Mouse (Mus musculus) kidney, adult 2 months (tissue): ENCODE measurements at regions not wholly inside any gene's neighbourhood (a gene's known extent, or its start where the extent isn't known, plus 50 kb on each side); places are given as distances from the start of the nearest gene placed in this dataset.
"Not testable (repeated sequence)": the region's sequence is repeated elsewhere in the genome, so short reads cannot be mapped to it uniquely, and the experiment has no call there.

Source experiments
- DNase-seq: peaks from one replicate; pipeline ENCODE4 v3.0.0; 2021
- H3K27ac ChIP-seq: fragments of 200-500 bp; 2 replicates; pipeline ENCODE4 v1.5.1; 2012; ENCODE audit warnings: low read depth, low read length, control low read depth, inconsistent platforms; ENCODE audit not compliant: insufficient read depth
- H3K27me3 ChIP-seq: fragments of 200-500 bp; replicated peaks from 2 replicates; pipeline ENCODE4 v1.6.1; 2012; ENCODE audit warnings: mild to moderate bottlenecking, moderate library complexity, low read length, inconsistent platforms; ENCODE audit not compliant: control insufficient read depth, insufficient read depth
- H3K36me3 ChIP-seq: fragments of 200-500 bp; 2 replicates; pipeline ENCODE4 v1.6.1; 2012; ENCODE audit warnings: mild to moderate bottlenecking, moderate library complexity, low read length, inconsistent platforms; ENCODE audit not compliant: control insufficient read depth, insufficient read depth
- H3K4me1 ChIP-seq: fragments of 200-500 bp; 2 replicates; pipeline ENCODE4 v1.6.1; 2011; ENCODE audit warnings: low read length; ENCODE audit not compliant: control insufficient read depth, insufficient read depth
- H3K4me3 ChIP-seq: fragments of 200-500 bp; 2 replicates; pipeline ENCODE4 v1.5.1; 2011; ENCODE audit warnings: mild to moderate bottlenecking, low read depth, low read length, control low read depth; ENCODE audit not compliant: insufficient read depth
- CTCF ChIP-seq: fragments of 200-500 bp; conservative IDR thresholded peaks from 2 replicates; pipeline ENCODE4 v1.5.1; 2011; ENCODE audit warnings: low read depth, mild to moderate bottlenecking, control low read depth, low read length, moderate library complexity, mixed read lengths; ENCODE audit not compliant: insufficient read depth, insufficient read length
- POLR2A ChIP-seq: fragments of 200-500 bp; IDR thresholded peaks from one replicate; pipeline ENCODE4 v1.6.1; 2011; ENCODE audit warnings: low read depth, low read length, control low read depth
- WGBS: fragments of 180-500 bp; shearing (Covaris S2); methylation state at CpG from one replicate; pipeline ENCODE4 v1.1.7; 2018; 5-methylcytosine and 5-hydroxymethylcytosine counted together

DNA sequence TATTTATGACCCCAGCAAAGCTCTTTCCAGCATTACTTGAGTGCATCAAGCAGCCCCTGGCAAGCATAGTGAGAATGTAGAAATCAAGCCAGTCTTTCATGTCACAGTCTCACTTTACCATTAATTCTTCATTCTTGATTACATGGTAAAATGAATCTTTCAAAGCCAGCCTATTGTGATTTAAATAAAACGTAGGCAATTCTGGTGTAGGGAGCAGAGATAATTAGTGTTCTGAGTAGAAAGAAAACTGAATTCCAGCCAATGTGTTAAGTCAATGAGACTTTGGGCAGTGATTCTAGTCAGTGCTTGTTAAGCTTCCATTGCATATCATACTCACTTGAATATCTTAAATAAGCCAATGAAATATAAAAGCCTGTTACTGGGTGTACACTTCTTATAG is 338.0 kb upstream of the Kynu start:
- H3K4me3 ChIP-seq: no peak overlapping the region
- TF ChIP-seq POLR2A: no peak
- no peak for TF ChIP-seq CTCF
- DNase-seq: no peak
- H3K27me3 ChIP-seq: no peaks in the 10 kb centered on the region
- no peaks in the 10 kb centered on the region for H3K36me3 ChIP-seq
- WGBS: 52% methylated on average over 1 of the region's 1 CpGs
- H3K4me1 ChIP-seq: no peaks in the 10 kb centered on the region
- no peak overlapping the region for H3K27ac ChIP-seq

DNA sequence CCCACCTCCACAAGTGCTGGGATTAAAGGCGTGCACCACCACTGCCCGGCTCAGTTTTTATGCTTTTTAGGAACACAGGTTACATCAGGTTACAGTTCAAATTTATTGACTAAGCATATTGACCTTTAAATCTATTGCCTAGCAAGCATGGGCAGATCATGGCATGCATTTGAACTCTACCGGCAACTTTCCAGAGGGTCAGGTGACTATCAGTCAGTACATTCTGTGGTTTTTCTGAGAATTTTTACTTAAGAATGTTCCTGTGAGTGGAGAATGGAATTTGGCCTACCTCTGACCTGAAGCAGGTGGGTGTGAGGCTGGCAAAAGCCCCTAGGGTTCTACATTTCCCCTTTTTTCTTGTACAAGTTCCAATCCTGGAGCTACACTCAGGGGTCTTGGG is 332.4 kb upstream of the Kynu start:
- H3K4me3 ChIP-seq: no peak overlapping the region
- no peak overlapping the region for H3K27ac ChIP-seq
- no peaks in the 10 kb centered on the region; the same call in 1 of the 2 replicates for H3K4me1 ChIP-seq
- H3K36me3 ChIP-seq: no peaks in the 10 kb centered on the region
- DNase-seq: peak; percentile 80
- 63% methylated on average over 3 of the region's 3 CpGs for WGBS
- TF ChIP-seq POLR2A: no peak
- TF ChIP-seq CTCF: no peak
- H3K27me3 ChIP-seq: no peaks in the 10 kb centered on the region

DNA sequence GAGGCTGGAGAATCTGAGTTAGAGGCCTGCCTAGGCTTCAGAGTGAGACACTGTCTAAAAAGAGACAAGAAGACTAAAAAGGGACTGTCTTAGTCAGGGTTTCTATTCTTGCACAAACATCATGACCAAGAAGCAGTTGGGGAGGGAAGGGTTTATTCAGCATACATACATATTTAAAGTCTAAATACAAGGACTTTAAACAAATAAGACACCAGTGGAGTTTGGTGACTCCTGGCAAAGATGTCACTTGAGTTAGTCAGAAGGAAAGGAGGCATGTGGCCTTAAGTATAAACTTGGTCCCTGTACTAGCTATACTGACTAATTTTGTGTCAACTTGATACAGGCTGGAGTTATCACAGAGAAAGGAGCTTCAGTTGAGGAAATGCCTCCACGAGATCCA is 330.4 kb upstream of the Kynu start:
- DNase-seq, H3K27me3 ChIP-seq, H3K4me3 ChIP-seq, H3K4me1 ChIP-seq, H3K36me3 ChIP-seq, H3K27ac ChIP-seq: not testable (repeated sequence)
- WGBS: 56% methylated on average over 1 of the region's 1 CpGs

DNA sequence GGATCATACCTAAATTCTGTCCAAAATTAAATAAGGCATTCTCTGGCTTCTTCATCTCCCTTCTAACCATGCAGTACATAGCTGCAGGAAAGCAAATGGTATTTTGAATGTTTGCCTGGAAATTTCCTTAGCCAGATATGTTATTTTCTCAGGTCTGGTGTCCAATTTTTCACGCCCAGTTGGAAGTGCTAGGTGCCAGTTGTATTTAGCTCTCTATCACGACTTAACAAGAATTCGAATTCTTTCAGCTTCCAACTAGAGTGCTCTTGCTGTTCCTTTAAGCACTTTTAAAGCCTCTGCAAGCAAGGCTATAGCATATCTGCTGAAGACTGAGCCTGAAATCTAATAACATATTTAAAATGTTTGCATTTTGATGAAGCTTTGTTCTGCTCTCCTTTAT is 308.3 kb upstream of the Kynu start:
- Histone ChIP-seq H3K4me1 (no peaks in the 10 kb centered on the region), H3K4me3 (no peak overlapping the region), H3K27me3 (no peaks in the 10 kb centered on the region), H3K36me3 (no peaks in the 10 kb centered on the region), H3K27ac (no peak overlapping the region)
- no peak for DNase-seq
- 64% methylated on average over 3 of the region's 3 CpGs for WGBS
- TF ChIP-seq CTCF (no peak), POLR2A (no peak)

DNA sequence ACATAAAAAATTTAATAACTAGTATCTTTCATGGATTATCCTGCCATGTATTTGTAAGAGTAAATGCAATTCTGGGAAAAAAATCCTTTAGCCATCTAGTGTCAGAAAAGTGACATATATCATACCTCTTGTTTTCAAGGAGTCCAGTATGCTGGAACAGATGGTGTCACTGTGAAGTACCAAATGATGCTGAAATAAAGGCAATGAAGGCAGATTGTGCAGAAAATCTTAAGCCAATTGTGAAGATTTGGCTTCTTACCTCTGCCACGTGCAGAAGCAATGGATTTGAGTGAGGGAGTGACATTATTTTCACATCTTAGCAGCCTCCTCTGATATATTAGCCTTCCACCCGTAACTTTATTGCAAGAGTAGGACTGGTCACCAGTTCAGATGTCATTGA is 306.5 kb upstream of the Kynu start:
- no peaks in the 10 kb centered on the region for H3K4me1 ChIP-seq
- no peaks in the 10 kb centered on the region for H3K36me3 ChIP-seq
- no peak for DNase-seq
- 45% methylated on average over 2 of the region's 2 CpGs for WGBS
- H3K27me3 ChIP-seq: no peaks in the 10 kb centered on the region
- no peak overlapping the region for H3K4me3 ChIP-seq
- TF ChIP-seq CTCF: no peak
- TF ChIP-seq POLR2A: no peak
- H3K27ac ChIP-seq: no peak overlapping the region

DNA sequence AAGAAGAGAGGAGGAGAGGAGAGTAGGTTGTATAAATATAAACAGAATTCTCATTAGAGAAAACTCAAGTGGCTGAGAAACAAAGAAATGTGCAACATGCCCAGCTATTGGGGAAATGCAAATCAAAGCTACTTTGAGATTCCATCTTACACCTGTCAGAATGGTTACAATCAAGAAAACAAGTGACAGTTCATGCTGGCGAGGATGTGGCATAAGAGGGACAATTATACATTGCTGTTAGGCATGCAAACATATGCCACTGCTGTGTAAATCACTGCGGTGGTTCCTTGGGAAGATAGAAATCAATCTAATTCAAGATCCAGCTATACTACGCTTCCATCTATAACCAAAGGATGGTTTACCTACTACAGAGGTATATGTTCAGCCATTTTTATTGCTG is 300.4 kb upstream of the Kynu start:
- Histone ChIP-seq H3K27ac (no peak overlapping the region), H3K27me3 (no peaks in the 10 kb centered on the region), H3K4me3 (no peak overlapping the region), H3K4me1 (no peaks in the 10 kb centered on the region), H3K36me3 (no peaks in the 10 kb centered on the region)
- DNase-seq: no peak
- no peak for TF ChIP-seq CTCF
- no peak for TF ChIP-seq POLR2A
- 75% methylated on average over 3 of the region's 3 CpGs for WGBS

DNA sequence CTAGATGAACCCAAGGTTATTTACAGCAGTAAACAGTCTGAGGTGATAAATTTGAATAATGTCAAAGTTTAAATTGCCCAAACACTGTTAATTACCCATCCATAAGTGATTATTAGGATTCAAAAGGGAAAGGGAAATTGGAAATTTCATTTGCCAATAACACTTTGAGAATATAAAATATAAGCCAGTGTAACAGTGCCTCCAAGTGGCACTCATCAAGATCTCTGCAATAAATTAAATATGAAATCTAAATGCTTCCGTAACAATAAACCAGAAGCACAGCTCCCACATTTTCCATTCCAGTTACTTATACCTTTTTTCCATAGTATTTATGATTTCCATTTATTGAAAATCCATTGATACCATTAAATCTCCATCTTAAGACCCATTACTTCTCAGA is 284.3 kb upstream of the Kynu start:
- no peak for DNase-seq
- H3K4me1 ChIP-seq: no peaks in the 10 kb centered on the region
- no peak overlapping the region for H3K27ac ChIP-seq
- no peaks in the 10 kb centered on the region for H3K27me3 ChIP-seq
- H3K4me3 ChIP-seq: no peak overlapping the region
- TF ChIP-seq POLR2A (no peak), CTCF (no peak)
- H3K36me3 ChIP-seq: no peaks in the 10 kb centered on the region
- WGBS: 73% methylated on average over 1 of the region's 1 CpGs

DNA sequence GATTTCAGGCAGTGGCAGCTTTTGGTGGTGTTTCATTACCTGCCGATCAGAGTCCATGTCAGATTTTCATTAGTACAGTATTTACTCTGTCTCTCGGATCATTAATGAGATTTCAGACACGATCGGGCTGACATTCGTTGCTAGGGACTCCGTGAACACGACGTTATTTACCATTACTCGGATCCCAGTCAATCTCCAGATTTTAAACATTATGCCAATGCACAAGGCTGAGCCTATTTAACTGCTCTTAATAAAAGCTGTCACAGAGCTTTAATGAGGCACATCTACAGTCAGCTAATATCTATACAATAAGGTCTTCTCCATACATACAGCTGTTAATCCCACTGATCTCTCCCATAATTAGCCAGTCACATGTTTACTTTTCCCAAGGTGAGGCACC is 283.0 kb upstream of the Kynu start:
- Histone ChIP-seq H3K27me3 (no peaks in the 10 kb centered on the region), H3K4me3 (no peak overlapping the region), H3K36me3 (no peaks in the 10 kb centered on the region), H3K4me1 (no peaks in the 10 kb centered on the region), H3K27ac (no peak overlapping the region)
- TF ChIP-seq CTCF (no peak), POLR2A (no peak)
- WGBS: 41% methylated on average over 9 of the region's 9 CpGs
- DNase-seq: no peak
